Mouse (Mus musculus): ENCODE measurements around the gene Naaladl2.

The Naaladl2 gene

DNA sequence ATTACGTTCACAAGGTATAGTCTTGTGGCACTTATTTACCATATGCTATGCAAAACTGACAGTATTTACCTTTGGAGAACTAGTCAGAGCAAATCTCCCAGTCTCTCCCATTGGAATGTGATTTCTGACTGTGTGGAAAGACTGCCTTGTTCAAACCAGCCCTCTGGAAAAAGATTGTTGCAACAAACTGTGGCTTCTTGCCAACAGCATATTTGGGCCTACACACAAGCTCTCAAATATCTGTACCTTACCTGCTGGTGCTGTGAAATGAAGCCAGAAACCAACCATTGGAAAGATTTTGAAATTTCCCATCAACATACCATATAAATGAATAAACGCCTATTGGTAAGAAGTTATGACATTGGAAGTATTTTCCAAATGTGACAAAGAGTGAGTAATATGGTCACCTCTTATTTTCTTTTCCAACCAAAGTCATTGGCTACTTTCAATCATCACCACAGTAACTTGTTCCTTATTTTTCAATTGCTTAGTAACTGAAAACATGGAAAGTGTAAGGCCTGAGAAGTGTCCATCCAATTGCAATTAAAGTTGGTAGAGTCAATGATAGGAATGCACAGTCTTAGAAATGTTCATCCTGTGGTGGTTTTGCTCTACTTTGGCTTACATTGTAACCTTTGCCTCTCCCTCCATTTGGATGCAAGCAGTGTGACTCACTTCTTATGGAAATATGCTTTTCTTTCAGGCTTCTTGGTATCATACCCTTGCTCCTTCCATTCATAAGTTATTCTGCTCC is 453.7 kb downstream of the Naaladl2 start:
- DNase-seq (ENCODE audit: low spot score in 2 of 2): no peak

- DNase-seq (ENCODE audit: low spot score in 2 of 2): no peak
Measured at GRCm38 (mm10) chr3:24670500-24670899, 473.6 kb downstream of the Naaladl2 start.

- DNase-seq (ENCODE audit: low spot score in 2 of 2): no peak
Measured at GRCm38 (mm10) chr3:24668052-24668916, 475.8 kb downstream of the Naaladl2 start.

GRCm38 (mm10) chr3:24665408-24665807 is 478.7 kb downstream of the Naaladl2 start:
- DNase-seq (ENCODE audit: low spot score in 2 of 2): no peak

GRCm38 (mm10) chr3:24663749-24664148 is 480.3 kb downstream of the Naaladl2 start:
- DNase-seq (ENCODE audit: low spot score in 2 of 2): no peak

GRCm38 (mm10) chr3:24630032-24630431 is 514.0 kb downstream of the Naaladl2 start:
- no peak for DNase-seq (ENCODE audit: low spot score in 2 of 2)

DNA sequence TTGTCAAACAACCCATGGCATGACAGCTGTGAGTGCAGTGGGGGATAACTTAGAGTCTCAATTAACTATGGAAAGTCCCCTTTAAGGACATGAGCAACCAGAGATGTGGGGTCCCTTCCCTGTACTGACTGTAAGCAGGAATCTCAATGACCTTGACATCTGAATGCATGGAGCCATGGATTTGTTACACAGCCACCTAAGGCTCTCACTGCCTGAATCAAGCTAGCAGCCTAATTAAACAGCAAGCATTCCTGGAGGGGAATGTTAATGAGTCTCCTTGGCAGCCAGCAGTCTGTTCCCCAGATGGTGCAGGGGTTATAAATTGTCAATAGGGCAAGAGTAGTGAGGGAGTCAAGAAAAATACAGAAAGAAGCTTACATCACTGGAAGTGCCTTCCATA is 538.6 kb downstream of the Naaladl2 start:
- no peak for DNase-seq (ENCODE audit: low spot score in 2 of 2)

- no peak for DNase-seq (ENCODE audit: low spot score in 2 of 2)
Measured at GRCm38 (mm10) chr3:24604791-24605320, 539.2 kb downstream of the Naaladl2 start.

GRCm38 (mm10) chr3:24595447-24595846 is 548.6 kb downstream of the Naaladl2 start:
- DNase-seq (ENCODE audit: low spot score in 2 of 2): no peak

DNA sequence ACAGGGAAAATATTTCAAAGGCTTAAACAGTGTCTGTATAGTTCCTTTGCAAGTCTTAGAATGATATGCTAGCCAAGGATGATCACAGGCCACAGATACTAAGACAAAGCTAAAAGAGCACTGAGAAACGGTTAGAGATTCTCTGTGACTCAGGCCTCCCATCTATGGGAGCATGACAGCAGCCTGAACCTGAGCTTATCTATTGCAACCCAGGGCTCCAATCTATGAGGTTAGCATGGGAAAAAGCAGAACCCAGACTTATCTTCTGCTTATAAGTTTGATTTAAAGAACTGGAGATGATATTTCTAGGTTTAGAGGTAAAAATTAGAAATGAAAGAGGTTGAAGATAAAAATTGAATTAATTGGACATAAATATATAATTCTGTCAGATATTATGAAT is 587.4 kb downstream of the Naaladl2 start:
- DNase-seq (ENCODE audit: low spot score in 2 of 2): no peak

GRCm38 (mm10) chr3:24553701-24554100 is 590.4 kb downstream of the Naaladl2 start:
- no peak for DNase-seq (ENCODE audit: low spot score in 2 of 2)

- no peak for DNase-seq (ENCODE audit: low spot score in 2 of 2)
Measured at GRCm38 (mm10) chr3:24552631-24553030, 591.4 kb downstream of the Naaladl2 start.

DNA sequence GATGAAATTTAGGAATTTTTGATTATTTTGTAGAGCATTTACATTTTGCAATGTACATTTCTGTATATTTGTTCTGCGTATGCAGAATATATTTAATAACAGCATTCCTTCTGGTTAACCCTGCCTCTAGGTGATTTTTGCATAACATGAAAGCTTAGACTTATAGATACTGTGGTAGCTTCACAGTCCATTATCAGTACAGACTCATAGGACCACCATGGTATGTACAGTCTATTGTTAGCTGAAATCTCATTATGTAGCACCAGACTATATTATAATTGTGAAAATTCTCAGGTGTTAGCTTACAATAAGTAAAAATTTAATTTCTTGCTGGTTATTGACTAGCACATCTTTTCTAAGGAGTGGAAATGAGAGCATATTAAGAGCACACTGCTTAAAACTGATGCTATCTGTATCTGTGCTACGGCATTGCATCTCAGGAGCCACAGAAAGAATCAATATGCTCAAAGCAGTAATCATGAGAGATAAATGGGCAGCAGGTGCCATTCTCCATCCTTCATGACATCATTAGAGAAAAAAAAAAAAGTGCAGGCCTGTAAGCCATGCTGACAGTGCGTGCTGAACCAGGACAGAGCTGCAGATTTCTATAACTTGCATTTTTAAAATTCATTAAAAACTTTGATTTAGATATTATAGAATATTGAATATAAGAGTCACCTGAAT is 610.1 kb downstream of the Naaladl2 start:
- no peak for DNase-seq (ENCODE audit: low spot score in 2 of 2)

GRCm38 (mm10) chr3:24514918-24515317 is 629.1 kb downstream of the Naaladl2 start:
- no peak for DNase-seq (ENCODE audit: low spot score in 2 of 2)

GRCm38 (mm10) chr3:24486456-24487112 is 657.5 kb downstream of the Naaladl2 start:
- no peak for DNase-seq (ENCODE audit: low spot score in 2 of 2)

GRCm38 (mm10) chr3:24463941-24464340 is 680.1 kb downstream of the Naaladl2 start:
- DNase-seq (ENCODE audit: low spot score in 2 of 2): no peak

DNA sequence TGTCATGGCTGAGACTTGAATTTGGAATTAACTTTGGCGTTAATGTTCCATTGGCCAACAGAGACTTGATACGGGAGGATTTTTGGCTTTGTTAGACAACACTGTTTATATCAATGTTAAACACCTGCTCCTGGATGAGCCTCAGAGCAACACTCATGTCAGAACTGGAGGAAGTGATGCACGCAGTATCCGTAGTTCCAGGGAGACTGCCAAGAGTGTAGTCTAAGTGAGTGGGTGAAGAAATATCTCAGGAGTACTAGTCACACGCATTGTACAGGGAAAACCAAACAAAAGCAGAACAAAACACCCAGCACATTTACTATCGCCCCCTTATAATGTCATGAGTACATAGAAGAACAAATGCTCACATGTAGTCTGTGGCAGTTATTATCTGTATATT is 703.4 kb downstream of the Naaladl2 start:
- no peak for DNase-seq (ENCODE audit: low spot score in 2 of 2)

- DNase-seq (ENCODE audit: low spot score in 2 of 2): no peak
Measured at GRCm38 (mm10) chr3:24432761-24433160, 711.3 kb downstream of the Naaladl2 start.

GRCm38 (mm10) chr3:24391737-24392136 is 752.3 kb downstream of the Naaladl2 start:
- no peak for DNase-seq (ENCODE audit: low spot score in 2 of 2)

GRCm38 (mm10) chr3:24391311-24391710 is 752.8 kb downstream of the Naaladl2 start:
- no peak for DNase-seq (ENCODE audit: low spot score in 2 of 2)

GRCm38 (mm10) chr3:24355010-24355409 is 789.1 kb downstream of the Naaladl2 start:
- DNase-seq (ENCODE audit: low spot score in 2 of 2): no peak

Data from spleen, postnatal 14 days (tissue).